Mouse (Mus musculus) ES-Bruce4 (cell line): ENCODE measurements around the gene Pabpn1l. TPM values are rescaled to one million over a fixed set of nuclear protein-coding genes. Genes with fewer than 3 reads are reported as not detected.
"Not testable (repeated sequence)": the region's sequence is repeated elsewhere in the genome, so short reads cannot be mapped to it uniquely, and the experiment has no call there.

Source experiments
- H3K27ac ChIP-seq: 2 replicates; pipeline ENCODE4 v1.5.1; 2012; ENCODE audit warnings: low read length, inconsistent platforms; ENCODE audit not compliant: insufficient read depth
- H3K27me3 ChIP-seq: 2 replicates; pipeline ENCODE4 v1.6.1; 2012; ENCODE audit warnings: mild to moderate bottlenecking, low read length, inconsistent platforms; ENCODE audit not compliant: control insufficient read depth, poor library complexity, insufficient read depth, severe bottlenecking
- H3K36me3 ChIP-seq: 2 replicates; pipeline ENCODE4 v1.6.1; 2012; ENCODE audit warnings: inconsistent platforms, mild to moderate bottlenecking, low read length, moderate library complexity; ENCODE audit not compliant: control insufficient read depth, poor library complexity, insufficient read depth, severe bottlenecking
- H3K4me1 ChIP-seq: one replicate; pipeline ENCODE4 v1.8.1; 2011; ENCODE audit warnings: low read length; ENCODE audit not compliant: control insufficient read depth, insufficient read depth
- H3K4me3 ChIP-seq: 2 replicates; pipeline ENCODE4 v1.5.1; 2011; ENCODE audit warnings: low read depth, mild to moderate bottlenecking, low read length
- H3K9ac ChIP-seq: 2 replicates; pipeline ENCODE4 v1.6.1; 2012; ENCODE audit warnings: low read depth, mild to moderate bottlenecking, inconsistent platforms; ENCODE audit not compliant: poor library complexity, severe bottlenecking
- H3K9me3 ChIP-seq: replicated peaks from 2 replicates; pipeline ENCODE4 v1.6.1; 2012; ENCODE audit warnings: mild to moderate bottlenecking, low read length, inconsistent platforms; ENCODE audit not compliant: control insufficient read depth, poor library complexity, insufficient read depth, severe bottlenecking
- CTCF ChIP-seq: IDR thresholded peaks from one replicate; pipeline ENCODE4 v1.8.1; 2011; ENCODE audit warnings: low read depth, low read length
- EP300 ChIP-seq: IDR thresholded peaks from 2 replicates; pipeline ENCODE4 v1.6.1; 2011; ENCODE audit warnings: low read depth, low read length; ENCODE audit not compliant: insufficient read depth
- POLR2A ChIP-seq: IDR thresholded peaks from one replicate; pipeline ENCODE4 v1.8.1; 2011; ENCODE audit warnings: low read length; ENCODE audit not compliant: insufficient read depth
- polyA plus RNA-seq: library from polyadenylated mRNA; stranded (reverse); fragments of >200 nt; gene quantifications from 2 replicates; pipeline ENCODE4 v1.2.4, GENCODE M21; 2011; ENCODE audit warnings: low read depth; ENCODE audit not compliant: missing spikeins, insufficient read depth, insufficient read length

Gene Pabpn1l
- polyA plus RNA-seq, 1 experiment, result not detected

DNA sequence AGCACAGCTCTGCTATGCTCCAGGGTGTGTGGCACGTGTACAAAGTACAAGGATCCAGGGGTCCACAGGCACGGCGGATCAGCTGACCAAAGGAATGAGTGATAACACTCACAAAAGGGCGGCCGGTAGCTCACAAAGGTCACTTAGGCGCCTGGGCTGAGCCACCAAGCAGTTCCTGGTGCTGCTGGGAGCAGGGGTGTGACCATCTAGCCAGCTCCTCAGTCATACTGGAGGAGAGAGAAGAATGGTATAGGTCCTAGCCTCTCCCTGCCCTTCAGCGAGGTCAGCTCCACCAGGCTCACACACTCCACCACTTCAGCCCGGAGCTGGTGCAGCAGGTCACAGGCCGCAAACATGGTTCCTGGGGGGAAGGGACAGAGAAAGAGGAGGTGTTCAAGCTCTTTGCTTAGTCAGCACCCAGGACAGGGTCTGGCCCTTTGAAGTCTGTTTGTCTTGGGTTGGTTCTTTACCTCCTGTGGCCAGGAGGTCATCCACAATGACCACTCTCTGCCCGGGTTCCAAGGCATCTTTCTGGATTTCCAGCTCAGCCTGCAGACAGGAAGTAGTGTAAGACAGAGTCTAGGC, 47.8 kb downstream of the Pabpn1l start:
- Histone ChIP-seq H3K9me3 (no peaks in the 10 kb centered on the region), H3K4me1 (peaks cover 12% of the 10 kb centered on the region), H3K36me3 (peaks cover 41% of the 10 kb centered on the region), H3K27ac (peak overlapping the region; percentile 65), H3K9ac (peak overlapping the region; percentile 11; the same call in 1 of the 2 replicates), H3K27me3 (no peaks in the 10 kb centered on the region), H3K4me3 (peak overlapping the region; percentile 93)
- no peak for TF ChIP-seq POLR2A
- peak; percentile 64; the same call in 1 of the 2 replicates for TF ChIP-seq EP300

DNA sequence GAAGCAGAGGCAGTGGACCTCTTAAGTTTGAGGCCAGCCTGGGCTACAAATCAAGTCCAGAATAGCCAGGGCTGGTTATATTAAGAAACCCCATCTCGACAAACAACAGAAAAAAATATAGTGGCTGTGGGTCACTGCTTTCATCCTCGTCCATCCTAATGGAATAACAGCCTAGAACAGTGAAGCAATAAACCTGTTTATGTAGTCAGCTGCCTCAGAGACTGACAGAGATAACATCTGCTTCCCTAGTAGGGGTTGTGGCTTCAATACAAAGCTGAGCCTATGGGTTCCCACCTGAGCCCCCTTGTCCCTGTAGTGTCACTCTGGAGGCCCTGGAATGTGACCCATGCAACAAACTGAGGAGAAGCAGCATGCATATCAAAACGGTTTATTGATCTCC, 48.3 kb downstream of the Pabpn1l start:
- Histone ChIP-seq H3K27me3 (no peaks in the 10 kb centered on the region), H3K27ac (peak overlapping the region; percentile 65), H3K4me3 (no peak overlapping the region), H3K9me3 (no peaks in the 10 kb centered on the region), H3K4me1 (peaks cover 14% of the 10 kb centered on the region), H3K9ac (peak overlapping the region; percentile 11; the same call in 1 of the 2 replicates), H3K36me3 (peaks cover 46% of the 10 kb centered on the region)
- TF ChIP-seq POLR2A, result no peak
- TF ChIP-seq CTCF, result no peak
- no peak for TF ChIP-seq EP300

DNA sequence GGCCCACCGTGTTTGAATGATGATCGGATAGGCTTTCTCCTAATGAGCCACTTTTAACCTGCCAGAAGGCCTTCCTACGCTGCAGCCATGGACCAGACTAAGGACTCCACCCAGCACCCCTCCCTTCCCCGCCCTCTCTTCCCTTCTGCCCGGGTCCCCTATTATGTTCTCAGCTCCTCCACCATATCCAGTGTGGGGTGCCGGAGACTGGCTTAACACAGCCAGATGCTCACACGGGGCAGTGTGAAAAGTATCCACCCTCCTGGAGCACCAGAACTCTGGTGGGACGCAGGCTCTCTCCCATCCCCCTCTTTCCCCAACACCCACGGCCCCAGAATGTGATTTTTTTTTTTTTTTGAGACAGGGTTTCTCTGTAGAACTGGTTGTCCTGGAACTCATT, 49.0 kb downstream of the Pabpn1l start:
- peaks cover 51% of the 10 kb centered on the region for H3K36me3 ChIP-seq

DNA sequence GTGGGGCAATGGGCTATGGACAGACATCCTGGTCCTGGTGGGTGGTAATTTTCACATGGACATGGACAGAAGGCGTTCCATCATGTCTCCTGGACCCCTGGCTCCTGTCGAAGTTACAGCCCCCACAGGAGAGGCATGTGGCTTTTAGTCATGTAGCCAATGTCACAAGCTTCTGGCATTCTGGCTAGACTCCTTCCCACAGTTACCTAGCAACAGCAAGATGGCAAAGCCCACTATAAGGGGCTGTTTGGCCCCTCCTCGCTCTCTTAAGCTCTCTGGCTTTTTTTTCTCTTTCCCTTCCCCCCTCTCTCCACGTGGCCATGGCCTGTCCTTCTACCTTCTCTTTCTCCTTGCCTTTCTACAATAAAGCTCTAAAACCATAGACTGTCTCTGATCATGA, 49.4 kb downstream of the Pabpn1l start:
- not testable (repeated sequence) for H3K27me3 ChIP-seq, H3K9ac ChIP-seq, H3K4me1 ChIP-seq, H3K9me3 ChIP-seq, H3K4me3 ChIP-seq
- Histone ChIP-seq H3K27ac (peak overlapping the region; percentile 67; the same call in 1 of the 2 replicates), H3K36me3 (peaks cover 51% of the 10 kb centered on the region)

More for the DNA sequence above, 49.0 kb downstream of the Pabpn1l start:
- Histone ChIP-seq H3K27me3 (no peaks in the 10 kb centered on the region), H3K4me3 (no peak overlapping the region), H3K9me3 (no peaks in the 10 kb centered on the region), H3K4me1 (peaks cover 10% of the 10 kb centered on the region), H3K27ac (peak overlapping the region; percentile 67), H3K9ac (no peak overlapping the region)
- TF ChIP-seq CTCF (no peak), POLR2A (no peak), EP300 (no peak)

DNA sequence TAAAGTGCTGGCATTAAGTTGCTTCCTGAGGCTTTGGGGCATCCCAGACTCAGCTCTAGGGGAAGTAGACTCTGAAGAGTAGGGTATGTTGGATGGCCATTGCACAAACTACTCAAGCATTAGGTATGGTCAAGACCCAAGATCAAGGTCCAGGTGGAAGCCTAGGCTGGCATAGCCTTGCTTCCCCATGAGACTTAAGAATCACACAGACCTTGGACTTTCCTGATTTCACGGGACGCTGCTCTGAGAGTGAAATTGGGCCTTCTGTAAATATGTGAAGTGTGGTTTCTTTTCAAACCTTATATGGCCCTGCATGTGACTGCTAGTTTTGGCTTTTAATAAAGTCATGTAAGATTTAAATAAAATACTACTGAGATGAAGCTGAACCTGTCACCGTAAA, 49.8 kb downstream of the Pabpn1l start:
- Histone ChIP-seq H3K9ac (no peak overlapping the region), H3K27me3 (no peaks in the 10 kb centered on the region), H3K36me3 (peaks cover 51% of the 10 kb centered on the region), H3K4me1 (peaks cover 7% of the 10 kb centered on the region), H3K27ac (0 out of 2 replicates have a peak overlapping the region, but pooled peaks have one; percentile 67), H3K4me3 (no peak overlapping the region), H3K9me3 (no peaks in the 10 kb centered on the region)
- TF ChIP-seq EP300 (no peak), POLR2A (no peak)

DNA sequence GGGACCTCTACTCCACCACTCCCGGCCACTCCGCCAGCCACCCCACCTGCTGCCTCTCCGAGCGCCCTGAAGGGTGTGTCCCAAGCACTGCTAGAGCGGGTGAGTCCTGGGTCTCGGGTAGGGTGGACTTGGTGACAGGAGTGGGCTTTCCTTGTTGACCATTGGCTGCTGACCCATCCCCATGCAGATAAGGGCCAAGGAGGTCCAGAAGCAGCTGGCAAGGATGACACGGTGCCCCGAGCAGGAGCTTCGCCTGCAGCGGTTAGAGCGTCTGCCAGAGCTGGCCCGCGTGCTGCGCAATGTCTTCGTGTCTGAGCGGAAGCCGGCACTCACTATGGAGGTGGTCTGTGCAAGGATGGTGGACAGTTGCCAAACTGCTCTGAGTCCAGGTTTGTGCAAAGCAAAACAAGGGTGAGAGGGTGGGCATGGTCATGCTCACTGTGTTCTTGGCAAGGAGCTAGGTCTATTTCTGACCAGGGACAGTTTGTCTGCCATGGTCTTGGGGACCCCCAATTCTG, 50.7 kb downstream of the Pabpn1l start:
- Histone ChIP-seq H3K36me3 (peaks cover 51% of the 10 kb centered on the region), H3K9ac (no peak overlapping the region), H3K4me1 (peaks cover 6% of the 10 kb centered on the region), H3K27ac (no peak overlapping the region), H3K27me3 (no peaks in the 10 kb centered on the region), H3K4me3 (no peak overlapping the region), H3K9me3 (no peaks in the 10 kb centered on the region)
- TF ChIP-seq CTCF (no peak), EP300 (no peak), POLR2A (no peak)
